Mouse (Mus musculus) heart, embryonic 11.5 days (tissue): ENCODE results near the gene Prr15. TPM values are rescaled to one million over a fixed set of nuclear protein-coding genes. Genes with fewer than 3 reads are reported as not detected.

ENCODE experiments used
- ATAC-seq: fragments of 200-750 bp; cut with Nextera tagmentation; replicated peaks from 2 replicates; pipeline ENCODE4 v1.8.0; 2017; ENCODE audit warnings: moderate library complexity; ENCODE audit not compliant: insufficient number of reproducible peaks, low FRiP score, low TSS enrichment
- H3K27ac ChIP-seq: fragments of 300-500 bp; sonication (generic); 2 replicates; pipeline ENCODE4 v1.5.1; 2014; ENCODE audit warnings: mild to moderate bottlenecking, low read depth, low read length
- H3K27me3 ChIP-seq: fragments of 300-500 bp; sonication (generic); 2 replicates; pipeline ENCODE4 v1.6.1; 2014; ENCODE audit warnings: mild to moderate bottlenecking, low read length, mixed read lengths; ENCODE audit not compliant: control insufficient read depth, insufficient read depth
- H3K36me3 ChIP-seq: fragments of 300-500 bp; sonication (generic); 2 replicates; pipeline ENCODE4 v1.6.1; 2014; ENCODE audit warnings: mild to moderate bottlenecking, low read length, moderate library complexity, mixed read lengths; ENCODE audit not compliant: control insufficient read depth, insufficient read depth
- H3K4me1 ChIP-seq: fragments of 300-500 bp; sonication (generic); 2 replicates; pipeline ENCODE4 v1.6.1; 2014; ENCODE audit warnings: low read length; ENCODE audit not compliant: control insufficient read depth, insufficient read depth
- H3K4me2 ChIP-seq: fragments of 300-500 bp; sonication (generic); 2 replicates; pipeline ENCODE4 v1.6.1; 2014; ENCODE audit warnings: mild to moderate bottlenecking, moderate library complexity
- H3K4me3 ChIP-seq: fragments of 300-500 bp; sonication (generic); 2 replicates; pipeline ENCODE4 v1.5.1; 2014; ENCODE audit warnings: low read depth, low read length
- H3K9ac ChIP-seq: fragments of 300-500 bp; sonication (generic); 2 replicates; pipeline ENCODE4 v1.6.1; 2014; ENCODE audit warnings: mild to moderate bottlenecking, low read depth, low read length, moderate library complexity
- H3K9me3 ChIP-seq: fragments of 300-500 bp; sonication (generic); replicated peaks from 2 replicates; pipeline ENCODE4 v1.6.1; 2016; ENCODE audit warnings: low read length; ENCODE audit not compliant: control insufficient read depth
- WGBS: fragments of 180-500 bp; shearing (Covaris S2); extraction: QIAGEN DNeasy Blood & Tissue Kit; methylation state at CpG from one replicate; pipeline ENCODE4 v1.1.7; 2014; ENCODE audit not compliant: insufficient replicate concordance; 5-methylcytosine and 5-hydroxymethylcytosine counted together
- polyA plus RNA-seq: library from polyadenylated mRNA; unstranded; fragments of >200 nt; fragmentation: Nextera tagmentation; extraction: Ambion mirVana; gene quantifications from 2 replicates; pipeline ENCODE4 v1.2.1, GENCODE M21; 2014

The Prr15 gene
- 9.3 and 9.8 TPM in 2 replicates for polyA plus RNA-seq

GRCm38 (mm10) chr6:54325246-54325885 is at the start of gene Prr15:
TSS of gene Prr15 (plus strand) at chr6:54325835.
- Histone ChIP-seq H3K27ac (0 out of 2 replicates have a peak within 1 kb of the TSS, but pooled peaks have one; percentile 74), H3K9ac (peak within 1 kb of the TSS; percentile 75; the same call in 1 of the 2 replicates), H3K4me2 (peak within 1 kb of the TSS; percentile 98), H3K4me3 (peak within 1 kb of the TSS; percentile 64), H3K36me3 (no peaks in the 10 kb centered on the region), H3K4me1 (0 out of 2 replicates have a peak, but pooled peaks cover 5% of the 10 kb centered on the region), H3K27me3 (peaks cover 12% of the 10 kb centered on the region; the same call in 1 of the 2 replicates), H3K9me3 (no peaks in the 10 kb centered on the region)
- 50% methylated on average over 3 of the region's 3 CpGs for WGBS
- no peak for ATAC-seq

- Histone ChIP-seq H3K4me1 (peaks cover 23% of the 10 kb centered on the region), H3K4me2 (no peak overlapping the region), H3K27me3 (no peaks in the 10 kb centered on the region), H3K9ac (no peak overlapping the region), H3K9me3 (no peaks in the 10 kb centered on the region), H3K4me3 (no peak overlapping the region), H3K36me3 (no peaks in the 10 kb centered on the region), H3K27ac (no peak overlapping the region)
- ATAC-seq: no peak
- WGBS: 75% methylated on average over 4 of the region's 4 CpGs
Observed at GRCm38 (mm10) chr6:54277234-54277633, 48.4 kb upstream of the Prr15 start.

- H3K4me3 ChIP-seq: no peak overlapping the region
- peaks cover 19% of the 10 kb centered on the region for H3K4me1 ChIP-seq
- H3K4me2 ChIP-seq: no peak overlapping the region
- H3K27ac ChIP-seq: 0 out of 2 replicates have a peak overlapping the region, but pooled peaks have one; percentile 41
- H3K9me3 ChIP-seq: no peaks in the 10 kb centered on the region
- no peaks in the 10 kb centered on the region for H3K36me3 ChIP-seq
- no peaks in the 10 kb centered on the region for H3K27me3 ChIP-seq
- WGBS: 69% methylated on average over 5 of the region's 5 CpGs
- no peak for ATAC-seq
- H3K9ac ChIP-seq: no peak overlapping the region
Observed at GRCm38 (mm10) chr6:54277828-54278227, 47.8 kb upstream of the Prr15 start.

GRCm38 (mm10) chr6:54278613-54279012 is 47.0 kb upstream of the Prr15 start:
- Histone ChIP-seq H3K27ac (peak overlapping the region; percentile 24; the same call in 1 of the 2 replicates), H3K4me3 (no peak overlapping the region), H3K27me3 (no peaks in the 10 kb centered on the region), H3K9me3 (no peaks in the 10 kb centered on the region), H3K9ac (no peak overlapping the region), H3K4me1 (peaks cover 11% of the 10 kb centered on the region), H3K36me3 (no peaks in the 10 kb centered on the region), H3K4me2 (no peak overlapping the region)
- ATAC-seq: no peak
- 59% methylated on average over 2 of the region's 2 CpGs for WGBS

- H3K27me3 ChIP-seq: no peaks in the 10 kb centered on the region
- no peak for ATAC-seq
- peak overlapping the region; percentile 23; the same call in 1 of the 2 replicates for H3K27ac ChIP-seq
- H3K9me3 ChIP-seq: no peaks in the 10 kb centered on the region
- H3K4me2 ChIP-seq: no peak overlapping the region
- peaks cover 10% of the 10 kb centered on the region for H3K4me1 ChIP-seq
- H3K4me3 ChIP-seq: no peak overlapping the region
- H3K36me3 ChIP-seq: no peaks in the 10 kb centered on the region
- 35% methylated on average over 11 of the region's 11 CpGs for WGBS
- H3K9ac ChIP-seq: no peak overlapping the region
Observed at GRCm38 (mm10) chr6:54279391-54279790, 46.2 kb upstream of the Prr15 start.

GRCm38 (mm10) chr6:54280248-54280647 is 45.4 kb upstream of the Prr15 start:
- H3K9ac ChIP-seq: no peak overlapping the region
- no peaks in the 10 kb centered on the region for H3K36me3 ChIP-seq
- H3K27me3 ChIP-seq: no peaks in the 10 kb centered on the region
- WGBS: 79% methylated on average over 6 of the region's 6 CpGs
- no peak overlapping the region for H3K4me3 ChIP-seq
- no peak for ATAC-seq
- no peak overlapping the region; the same call in 1 of the 2 replicates for H3K27ac ChIP-seq
- H3K4me1 ChIP-seq: peaks cover 10% of the 10 kb centered on the region
- H3K9me3 ChIP-seq: no peaks in the 10 kb centered on the region
- no peak overlapping the region for H3K4me2 ChIP-seq

GRCm38 (mm10) chr6:54283299-54283698 is 42.3 kb upstream of the Prr15 start:
- 41% methylated on average over 1 of the region's 1 CpGs for WGBS

GRCm38 (mm10) chr6:54284167-54284711 is 41.4 kb upstream of the Prr15 start:
- 65% methylated on average over 12 of the region's 12 CpGs for WGBS
- no peak for ATAC-seq
- no peaks in the 10 kb centered on the region for H3K36me3 ChIP-seq
- H3K27me3 ChIP-seq: no peaks in the 10 kb centered on the region
- H3K4me3 ChIP-seq: no peak overlapping the region
- no peak overlapping the region for H3K4me2 ChIP-seq
- no peak overlapping the region for H3K9ac ChIP-seq
- H3K4me1 ChIP-seq: no peaks in the 10 kb centered on the region
- H3K27ac ChIP-seq: no peak overlapping the region
- no peaks in the 10 kb centered on the region for H3K9me3 ChIP-seq

More at GRCm38 (mm10) chr6:54283299-54283698, 42.3 kb upstream of the Prr15 start:
- H3K9ac ChIP-seq: no peak overlapping the region
- H3K9me3 ChIP-seq: no peaks in the 10 kb centered on the region
- H3K27me3 ChIP-seq: no peaks in the 10 kb centered on the region
- no peak overlapping the region for H3K27ac ChIP-seq
- no peaks in the 10 kb centered on the region for H3K36me3 ChIP-seq
- peaks cover 4% of the 10 kb centered on the region; the same call in 1 of the 2 replicates for H3K4me1 ChIP-seq
- H3K4me3 ChIP-seq: no peak overlapping the region
- H3K4me2 ChIP-seq: no peak overlapping the region
- ATAC-seq: no peak
